ENCODE assay signal across 8 mouse cellular contexts in genomic region chr4:154825662-154826061, GRCm38 (mm10). TPM values are rescaled to one million over a fixed set of nuclear protein-coding genes. Genes with fewer than 3 reads are reported as not detected.
DNase-seq lines count a peak whose midpoint lies in the region; ATAC-seq lines count a peak whose summit lies in the region.

No protein-coding gene starts in this region.

- no peak overlapping the region for H3K27ac ChIP-seq in intestine, embryonic 15.5 days
- H3K27ac ChIP-seq in limb, embryonic 11.5 days (replicated peaks; ENCODE audit: low read depth, low read length): no peak overlapping the region
- H3K27ac ChIP-seq in midbrain, embryonic 14.5 days (replicated peaks; ENCODE audit: low read depth, low read length): no peak overlapping the region

- H3K4me3 ChIP-seq in intestine, embryonic 15.5 days (replicated peaks): no peak overlapping the region
- H3K4me3 ChIP-seq in limb, embryonic 11.5 days (ENCODE audit: low read depth, low read length): no peak overlapping the region
- H3K4me3 ChIP-seq in midbrain, embryonic 14.5 days (replicated peaks; ENCODE audit: low read depth, low read length): no peak overlapping the region

- H3K9ac ChIP-seq in intestine, embryonic 15.5 days: no peak overlapping the region
- H3K9ac ChIP-seq in limb, embryonic 11.5 days (ENCODE audit: low read length): no peak overlapping the region
- H3K9ac ChIP-seq in midbrain, embryonic 14.5 days (replicated peaks; ENCODE audit: low read length): no peak overlapping the region

- 32% methylated on average over 6 of the region's 6 CpGs for WGBS in intestine, embryonic 15.5 days
- WGBS in limb, embryonic 11.5 days: 32% methylated on average over 6 of the region's 6 CpGs
- WGBS in midbrain, embryonic 14.5 days: 32% methylated on average over 6 of the region's 6 CpGs

- peak; percentile 36 for ATAC-seq in intestine, embryonic 15.5 days
- peak; percentile 48 for ATAC-seq in limb, embryonic 11.5 days (ENCODE audit: insufficient number of reproducible peaks, low FRiP score, low TSS enrichment, low read depth)
- peak; percentile 64; the same call in 1 of the 2 replicates for ATAC-seq in midbrain, embryonic 14.5 days (ENCODE audit: low FRiP score, low TSS enrichment)

- H3K36me3 ChIP-seq in intestine, embryonic 15.5 days: no peaks in the 10 kb centered on the region
- no peaks in the 10 kb centered on the region for H3K36me3 ChIP-seq in limb, embryonic 11.5 days (ENCODE audit: control insufficient read depth, insufficient read depth, low read length)
- no peaks in the 10 kb centered on the region for H3K36me3 ChIP-seq in midbrain, embryonic 14.5 days (ENCODE audit: control insufficient read depth, insufficient read depth, low read length)

- peaks cover 3% of the 10 kb centered on the region; the same call in 1 of the 2 replicates for H3K4me1 ChIP-seq in intestine, embryonic 15.5 days (replicated peaks)
- H3K4me1 ChIP-seq in limb, embryonic 11.5 days (ENCODE audit: control insufficient read depth, insufficient read depth, low read length): peaks cover 3% of the 10 kb centered on the region; the same call in 1 of the 2 replicates
- no peaks in the 10 kb centered on the region for H3K4me1 ChIP-seq in midbrain, embryonic 14.5 days (ENCODE audit: control insufficient read depth, insufficient read depth, low read length)

- DNase-seq in urinary bladder, postnatal 25 days (ENCODE audit: low spot score): peak; percentile 56
- DNase-seq in urinary bladder, postnatal 10 days (ENCODE audit: low spot score): no peak
- DNase-seq in cerebellum, postnatal 14 days: peak; percentile 85 to 86
- peak; percentile 52 for DNase-seq in gastrocnemius, postnatal 10 days
- peak; percentile 85 for DNase-seq in limb, embryonic 11.5 days (ENCODE audit: low spot score)
- DNase-seq in midbrain, embryonic 14.5 days: peak; percentile 83
- peak; percentile 71 for DNase-seq in testis, postnatal 10 days (ENCODE audit: low spot score)

- no peaks in the 10 kb centered on the region for H3K27me3 ChIP-seq in intestine, embryonic 15.5 days (replicated peaks)
- no peaks in the 10 kb centered on the region for H3K27me3 ChIP-seq in limb, embryonic 11.5 days (ENCODE audit: control insufficient read depth, insufficient read depth, low read length)
- H3K27me3 ChIP-seq in midbrain, embryonic 14.5 days (ENCODE audit: control insufficient read depth, insufficient read depth, low read length): no peaks in the 10 kb centered on the region

- H3K4me2 ChIP-seq in intestine, embryonic 15.5 days (replicated peaks): no peak overlapping the region
- no peak overlapping the region for H3K4me2 ChIP-seq in limb, embryonic 11.5 days (ENCODE audit: low read depth, severe bottlenecking)
- H3K4me2 ChIP-seq in midbrain, embryonic 14.5 days (ENCODE audit: low read length): no peak overlapping the region

- no peaks in the 10 kb centered on the region for H3K9me3 ChIP-seq in intestine, embryonic 15.5 days
- H3K9me3 ChIP-seq in limb, embryonic 11.5 days (ENCODE audit: control insufficient read depth, low read length): no peaks in the 10 kb centered on the region
- H3K9me3 ChIP-seq in midbrain, embryonic 14.5 days (ENCODE audit: control insufficient read depth, low read length): no peaks in the 10 kb centered on the region

RNA-seq across cellular contexts. Expression of gene Ttc34, which starts 11.6 kb away (rescaled TPM):
- total RNA-seq in gastrocnemius, postnatal 10 days (2021): not detected
- polyA plus RNA-seq in intestine, embryonic 15.5 days (2015; fragmentation: Nextera tagmentation; extraction: Ambion mirVana): 0.10 TPM in 1 of 2 replicates, not detected in the other
- polyA plus RNA-seq in limb, embryonic 11.5 days (2014; fragmentation: Nextera tagmentation; extraction: Ambion mirVana): 0.10 and 0.32 TPM in 2 replicates
- 1.8 TPM in 2 replicates for polyA plus RNA-seq in midbrain, embryonic 14.5 days (2014; fragmentation: Nextera tagmentation; extraction: Ambion mirVana)

RNA-seq across cellular contexts. Expression of gene Mmel1, which starts 43.7 kb away (rescaled TPM):
- total RNA-seq in gastrocnemius, postnatal 10 days (2021): under 1 TPM; 0.68 to 0.78 TPM
- 0.20 and 0.34 TPM in 2 replicates for polyA plus RNA-seq in intestine, embryonic 15.5 days (2015; fragmentation: Nextera tagmentation; extraction: Ambion mirVana)
- polyA plus RNA-seq in limb, embryonic 11.5 days (2014; fragmentation: Nextera tagmentation; extraction: Ambion mirVana): not detected in 2 replicates
- polyA plus RNA-seq in midbrain, embryonic 14.5 days (2014; fragmentation: Nextera tagmentation; extraction: Ambion mirVana): 0.50 and 0.53 TPM in 2 replicates
